Mouse (Mus musculus) ES-Bruce4 (cell line): ENCODE measurements around the gene Golt1a.

Experiments
- CTCF ChIP-seq: IDR thresholded peaks from one replicate; pipeline ENCODE4 v1.8.1; 2011; ENCODE audit warnings: low read depth, low read length
- EP300 ChIP-seq: IDR thresholded peaks from 2 replicates; pipeline ENCODE4 v1.6.1; 2011; ENCODE audit warnings: low read depth, low read length; ENCODE audit not compliant: insufficient read depth
- POLR2A ChIP-seq: IDR thresholded peaks from one replicate; pipeline ENCODE4 v1.8.1; 2011; ENCODE audit warnings: low read length; ENCODE audit not compliant: insufficient read depth

GRCm38 (mm10) chr1:133371431-133371830 lies 61.8 kb downstream of the Golt1a start:
- no peak for TF ChIP-seq CTCF
- no peak for TF ChIP-seq EP300
- TF ChIP-seq POLR2A: no peak
